Mouse (Mus musculus) lung, postnatal 36 days (tissue): ENCODE data around the gene Dynlrb2.

Source experiments
- DNase-seq: peaks from one replicate; pipeline ENCODE4 v3.0.0; 2022; ENCODE audit warnings: mixed read lengths

Dynlrb2 gene

DNA sequence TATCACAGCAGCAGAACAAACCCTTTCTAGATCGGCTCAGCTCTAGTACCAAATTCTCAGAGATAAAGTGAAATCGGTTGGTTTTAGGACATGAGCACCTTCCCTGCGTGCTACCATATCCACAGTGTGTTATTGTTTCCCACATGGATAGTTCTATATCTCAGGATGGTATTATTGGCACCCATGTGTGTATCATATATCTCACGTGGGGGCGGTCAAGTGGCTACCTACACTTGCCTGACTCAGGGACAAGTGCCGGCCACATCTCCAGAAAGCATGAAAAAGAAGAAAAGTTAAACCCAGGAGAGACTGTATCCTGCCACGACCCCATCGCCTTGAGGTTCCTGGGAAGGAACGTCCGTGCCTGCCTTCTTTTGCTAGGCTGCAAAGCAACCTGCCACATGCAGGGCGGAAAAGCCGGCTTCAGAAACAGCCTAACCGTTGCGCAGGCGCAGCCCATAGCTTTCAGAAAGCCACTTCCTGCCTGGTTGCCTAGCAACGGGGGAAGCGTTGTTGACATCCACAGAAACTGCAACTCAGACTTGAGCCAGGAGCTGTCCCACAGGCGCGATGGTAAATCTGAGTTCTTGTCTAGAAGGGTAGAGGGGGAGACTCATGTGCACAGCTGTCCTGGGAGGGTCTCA lies at the start of gene Dynlrb2:
Dynlrb2 (plus strand) TSS at position 498 of the 644 bp plus-strand sequence.
- DNase-seq: peak; percentile 97

- DNase-seq: no peak
Observed at GRCm38 (mm10) chr8:116458569-116458968, 46.2 kb upstream of the Dynlrb2 start.

DNA sequence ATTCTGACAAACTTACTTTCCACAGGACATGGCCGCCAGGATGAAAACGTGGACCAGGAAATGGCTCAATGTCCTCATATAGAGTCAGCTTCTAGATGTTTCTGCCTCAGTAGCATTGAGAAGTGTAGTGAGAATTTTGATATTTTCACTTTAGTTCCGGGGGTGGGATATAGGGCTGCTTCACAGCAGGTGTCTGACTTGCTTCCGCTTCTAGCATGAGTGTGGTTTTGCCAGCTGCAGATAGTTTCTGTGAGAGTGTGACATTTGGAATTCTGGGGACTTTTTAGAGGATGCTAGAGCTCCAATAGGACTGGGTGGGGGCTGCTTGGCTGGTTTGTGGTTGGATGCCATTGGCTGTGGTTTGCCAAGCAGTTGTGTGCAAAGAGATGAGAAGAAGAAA lies 43.3 kb upstream of the Dynlrb2 start:
- no peak for DNase-seq

GRCm38 (mm10) chr8:116466586-116466985 lies 38.2 kb upstream of the Dynlrb2 start:
- DNase-seq: no peak

DNA sequence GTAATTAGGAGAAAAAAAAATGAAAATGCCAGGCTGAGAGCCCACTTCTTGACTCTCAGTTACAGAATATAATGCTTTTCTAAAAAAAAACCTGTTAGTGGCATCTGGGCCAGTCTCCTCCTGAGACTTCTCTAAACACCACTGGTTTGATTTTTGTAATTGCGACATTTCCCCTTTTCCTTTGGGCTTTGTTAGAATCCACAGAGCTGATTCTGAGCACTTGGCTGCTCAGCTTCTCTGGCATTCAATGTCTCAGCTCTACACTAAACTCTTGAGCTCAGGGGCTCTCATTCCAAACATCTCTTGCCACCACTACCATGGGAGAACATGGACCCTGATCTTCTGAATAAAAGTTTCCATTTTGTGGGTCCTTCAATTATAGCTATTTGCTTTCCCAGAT lies 37.7 kb upstream of the Dynlrb2 start:
- no peak for DNase-seq

DNA sequence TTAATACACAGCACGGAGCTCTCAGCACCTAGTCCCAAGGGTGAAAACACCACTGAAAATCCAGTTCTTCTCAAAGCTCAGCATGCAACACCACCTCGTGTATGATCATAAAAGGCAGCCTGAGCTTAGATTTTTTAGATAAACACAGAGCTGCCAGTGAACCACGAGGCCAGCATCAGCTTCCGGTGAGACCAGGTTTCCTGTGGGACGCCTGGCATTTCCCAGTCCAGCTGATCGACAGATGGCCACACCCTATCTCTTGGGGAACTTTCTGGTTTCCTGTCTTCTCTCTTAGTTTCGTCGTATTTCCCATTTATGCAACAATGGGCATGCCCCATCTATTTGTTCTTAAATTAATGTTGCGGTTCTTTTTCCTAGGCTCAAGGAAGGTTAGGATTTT lies 26.8 kb upstream of the Dynlrb2 start:
- DNase-seq: no peak

DNA sequence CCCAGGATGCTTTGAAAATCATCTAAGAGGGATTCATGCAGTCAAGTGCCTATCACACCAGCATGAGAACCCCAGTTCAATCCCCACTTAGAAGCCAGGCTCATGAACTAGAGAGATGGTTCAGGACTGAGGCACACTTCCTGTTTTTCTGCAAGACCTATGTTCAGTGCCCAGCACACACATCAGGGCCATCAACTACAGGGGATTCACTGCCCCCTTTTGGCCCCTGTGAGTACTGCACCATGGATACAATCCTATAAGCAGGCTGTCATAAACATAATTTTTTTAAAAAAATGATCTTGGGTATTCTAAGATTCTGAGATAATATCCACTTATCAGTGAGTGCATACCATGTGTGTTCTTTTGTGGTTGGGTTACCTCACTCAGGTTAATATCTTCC lies 26.1 kb upstream of the Dynlrb2 start:
- no peak for DNase-seq

- peak; percentile 83 for DNase-seq
Observed at GRCm38 (mm10) chr8:116480894-116481293, 23.9 kb upstream of the Dynlrb2 start.

GRCm38 (mm10) chr8:116482738-116483137 lies 22.0 kb upstream of the Dynlrb2 start:
- no peak for DNase-seq

GRCm38 (mm10) chr8:116484087-116484486 lies 20.7 kb upstream of the Dynlrb2 start:
- DNase-seq: peak; percentile 41

- DNase-seq: no peak
Observed at GRCm38 (mm10) chr8:116488546-116488945, 16.2 kb upstream of the Dynlrb2 start.

- DNase-seq: no peak
Observed at GRCm38 (mm10) chr8:116500057-116500809, 4.5 kb upstream of the Dynlrb2 start.

DNA sequence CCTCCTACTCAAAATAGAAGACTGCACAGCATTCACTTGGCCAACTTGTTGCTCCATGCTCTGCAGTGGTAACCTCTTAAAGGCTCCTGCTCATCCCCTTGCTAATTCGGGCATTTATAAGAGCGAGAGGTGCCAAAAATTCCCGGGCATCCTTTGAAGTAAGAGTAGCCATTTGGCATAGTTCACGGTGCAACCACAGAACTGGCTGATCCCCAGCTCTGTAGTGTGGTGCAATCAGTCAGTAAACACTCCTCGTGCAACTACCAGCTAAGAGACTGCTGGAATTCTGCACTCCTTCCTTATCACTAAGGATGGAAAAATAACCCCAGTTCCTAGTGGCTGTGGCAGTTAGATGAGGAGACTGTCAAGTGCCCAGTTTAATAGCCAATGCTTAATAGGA lies 3.9 kb downstream of the Dynlrb2 start:
- DNase-seq: peak; percentile 91

GRCm38 (mm10) chr8:116509247-116509646 lies 4.5 kb downstream of the Dynlrb2 start:
- peak; percentile 83 for DNase-seq

- DNase-seq: no peak
Observed at GRCm38 (mm10) chr8:116519676-116520075, 14.9 kb downstream of the Dynlrb2 start.

DNA sequence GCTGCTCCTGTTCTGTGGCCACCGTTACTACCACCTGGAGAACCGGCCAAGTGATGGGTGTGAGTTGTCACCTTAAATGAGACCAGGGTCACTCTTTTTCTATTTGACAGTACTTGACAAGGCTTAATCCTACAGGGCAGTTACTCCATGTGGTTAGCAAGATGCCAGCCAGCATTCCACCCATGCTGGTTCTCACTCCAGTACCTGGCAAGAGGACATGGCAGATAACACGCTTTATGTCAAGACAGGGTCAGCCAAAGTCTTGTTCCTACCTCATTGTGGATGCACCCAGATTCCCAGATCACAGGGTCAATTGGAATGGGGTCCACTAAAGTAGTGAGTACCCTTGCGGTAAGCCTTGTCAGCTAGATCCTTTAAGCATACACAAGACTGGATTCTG lies 16.4 kb downstream of the Dynlrb2 start:
- DNase-seq: no peak

DNA sequence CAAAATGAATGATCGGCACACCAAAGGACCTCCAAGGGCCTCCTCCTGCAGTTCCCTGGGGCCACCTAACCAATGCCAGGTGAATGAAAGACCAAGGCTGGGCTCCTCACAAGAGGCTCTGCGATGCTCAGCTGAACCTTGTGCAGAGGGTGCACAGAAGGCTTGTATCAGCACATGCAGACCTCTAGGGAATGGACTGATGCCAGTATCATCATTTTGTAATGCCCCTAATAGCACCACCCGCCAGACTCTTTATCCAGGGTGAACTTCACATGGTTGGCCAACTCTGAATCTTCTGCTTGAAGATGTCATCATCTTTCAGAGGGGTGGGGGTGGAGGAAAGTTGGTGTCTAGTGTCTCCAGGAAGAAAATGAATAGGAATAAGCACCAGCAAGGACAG lies 16.9 kb downstream of the Dynlrb2 start:
- DNase-seq: no peak

DNA sequence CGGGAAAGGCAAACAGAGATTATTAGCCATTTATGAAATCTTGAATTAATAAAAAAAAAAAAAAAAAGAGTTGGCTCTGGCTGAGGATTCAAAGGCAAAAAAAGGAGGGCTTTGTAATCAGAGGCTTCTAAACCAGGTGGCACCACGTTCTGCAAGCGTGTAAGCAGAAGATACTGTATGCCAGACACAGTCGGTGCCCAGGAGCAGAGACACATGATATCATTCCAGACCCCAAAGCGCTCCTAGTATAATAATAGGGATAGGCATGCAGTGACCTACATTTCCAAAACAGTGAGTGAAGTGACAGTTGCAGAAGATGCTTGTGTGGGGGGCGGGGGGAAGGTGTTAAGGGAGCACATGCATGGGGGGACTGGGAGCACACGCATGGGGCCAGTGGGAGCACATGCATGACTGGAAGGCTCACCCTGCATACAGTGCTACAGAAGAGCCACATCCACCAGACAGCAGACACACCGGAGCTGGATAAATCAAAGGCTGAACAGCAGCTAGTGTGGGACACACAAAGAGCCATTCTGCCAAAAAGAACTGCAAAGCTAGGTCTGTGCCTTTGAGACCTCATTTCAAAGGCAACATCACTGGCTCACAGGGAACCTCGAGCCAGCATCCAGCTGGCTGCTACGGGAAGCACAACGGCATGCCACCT lies 17.5 kb downstream of the Dynlrb2 start:
- DNase-seq: no peak

DNA sequence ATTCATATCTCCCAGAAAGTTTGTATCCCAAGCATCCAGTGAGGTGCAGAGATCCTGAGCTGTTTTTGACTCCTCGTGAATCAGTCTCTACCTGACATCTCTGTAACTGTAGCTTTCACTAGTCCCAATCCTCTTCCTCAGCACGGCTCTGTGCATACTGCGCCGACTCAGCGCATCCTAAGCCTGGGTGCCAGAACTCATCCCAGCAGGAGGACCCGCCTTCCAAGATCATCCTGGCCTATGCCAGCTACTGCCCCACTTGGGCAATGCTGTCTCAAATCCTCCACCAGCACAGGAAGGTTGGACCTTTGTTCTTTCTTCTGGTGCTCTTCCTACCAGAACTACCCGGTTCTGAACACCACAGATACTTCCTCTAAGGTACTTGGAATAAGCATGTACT lies 20.1 kb downstream of the Dynlrb2 start:
- no peak for DNase-seq

DNA sequence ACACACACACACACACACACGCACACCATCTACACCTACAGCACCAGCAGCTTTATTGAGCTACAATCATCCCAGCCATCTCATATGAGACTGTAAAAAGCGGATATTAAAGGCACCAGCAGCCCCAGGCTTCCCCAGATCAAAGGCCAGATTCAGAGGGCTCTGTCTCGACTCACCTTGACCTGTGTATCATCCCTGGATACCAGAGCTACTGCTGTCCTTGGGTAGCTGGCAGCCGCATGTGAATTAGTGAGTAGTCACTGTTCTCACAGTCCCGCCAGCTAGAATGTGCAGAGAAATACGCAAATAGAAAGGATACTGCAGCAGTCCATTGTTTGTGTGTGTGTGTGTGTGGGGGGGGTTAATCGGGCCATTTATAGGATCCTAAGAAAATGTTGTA lies 24.0 kb downstream of the Dynlrb2 start:
- no peak for DNase-seq

DNA sequence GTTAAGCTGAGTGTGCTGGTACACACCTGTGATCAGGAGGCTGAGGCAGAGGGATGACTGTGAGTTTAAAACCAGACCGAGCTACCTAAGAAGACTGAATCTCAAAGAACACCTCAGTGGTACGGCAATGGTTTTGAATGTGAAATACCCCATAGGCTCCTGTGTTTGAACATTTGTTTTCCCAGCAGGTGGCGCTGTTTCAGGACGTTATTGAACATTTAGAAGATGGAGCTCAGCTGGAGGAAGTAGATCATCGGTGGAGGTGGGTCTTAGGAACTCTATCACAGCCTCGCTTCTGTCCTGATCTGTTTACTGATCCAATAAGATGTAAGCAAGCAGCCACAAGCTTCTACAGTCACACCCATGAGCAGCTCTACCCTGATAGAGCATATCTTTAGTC lies 28.3 kb downstream of the Dynlrb2 start:
- no peak for DNase-seq

DNA sequence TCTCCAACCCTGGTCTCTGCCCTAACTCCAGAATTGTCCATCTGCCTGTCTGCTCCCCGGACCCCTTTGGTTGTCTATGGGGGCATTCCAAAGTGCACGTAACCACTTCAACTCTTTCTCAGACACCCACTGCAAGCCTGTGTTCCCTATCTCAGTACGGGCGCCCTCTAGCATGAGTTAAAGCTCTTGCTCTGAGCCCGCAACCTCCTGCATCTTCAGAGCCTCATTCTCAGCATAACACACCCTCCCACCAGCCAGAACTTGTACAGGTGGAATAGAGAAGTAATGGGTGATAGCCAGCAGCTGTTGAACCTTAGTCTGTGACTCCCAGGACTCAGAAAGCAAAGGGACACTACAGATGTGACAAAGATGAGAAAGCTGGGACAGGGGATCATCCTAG lies 32.0 kb downstream of the Dynlrb2 start:
- no peak for DNase-seq

DNA sequence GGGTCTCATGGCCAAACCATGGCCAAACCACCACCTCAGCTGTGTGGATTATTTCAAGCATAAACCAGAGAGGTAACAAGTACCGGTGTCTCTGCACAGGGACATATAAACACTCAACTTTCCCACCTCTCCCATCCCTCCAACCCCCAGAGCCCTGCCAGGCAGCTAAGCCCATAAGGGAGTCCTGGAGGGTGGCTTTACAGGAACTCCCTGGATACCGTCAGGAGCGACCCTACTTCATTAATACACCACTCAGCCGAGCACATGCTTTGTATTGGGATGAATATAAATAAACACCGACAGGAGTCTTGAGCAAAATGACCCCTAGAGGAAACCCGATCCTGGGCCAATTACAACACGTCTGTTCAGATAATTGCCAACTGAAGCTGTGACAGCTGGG lies 34.0 kb downstream of the Dynlrb2 start:
- no peak for DNase-seq

DNA sequence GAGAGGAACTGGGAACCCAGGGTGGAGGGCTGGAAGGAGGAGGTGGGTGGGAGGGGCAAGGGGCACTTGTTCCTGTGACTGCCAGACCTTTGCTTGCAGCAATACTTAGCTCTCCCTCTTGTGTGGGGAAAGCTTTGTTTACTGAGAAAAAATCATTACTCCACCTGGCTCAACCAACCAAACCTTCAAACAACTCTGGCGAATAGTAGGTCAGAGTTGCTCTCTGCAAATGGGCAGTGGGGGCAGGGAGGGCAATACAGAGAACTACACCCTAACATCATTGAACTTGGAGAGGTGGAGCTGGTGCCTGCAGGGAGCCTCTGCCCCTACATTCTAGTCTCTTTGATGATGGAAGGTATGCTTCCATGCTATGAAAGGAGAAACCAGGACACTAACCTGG lies 35.4 kb downstream of the Dynlrb2 start:
- DNase-seq: no peak
